Mouse (Mus musculus): ENCODE data around the gene Gm44511. TPM values are rescaled to one million over a fixed set of nuclear protein-coding genes. Genes with fewer than 3 reads are reported as not detected.
A peak's percentile ranks its signal among the peaks of the same experiment; 100 is the strongest.
"Not testable (repeated sequence)": the region's sequence is repeated elsewhere in the genome, so short reads cannot be mapped to it uniquely, and the experiment has no call there.

Gm44511 gene
- polyA plus RNA-seq, 1 experiment = not detected

DNA sequence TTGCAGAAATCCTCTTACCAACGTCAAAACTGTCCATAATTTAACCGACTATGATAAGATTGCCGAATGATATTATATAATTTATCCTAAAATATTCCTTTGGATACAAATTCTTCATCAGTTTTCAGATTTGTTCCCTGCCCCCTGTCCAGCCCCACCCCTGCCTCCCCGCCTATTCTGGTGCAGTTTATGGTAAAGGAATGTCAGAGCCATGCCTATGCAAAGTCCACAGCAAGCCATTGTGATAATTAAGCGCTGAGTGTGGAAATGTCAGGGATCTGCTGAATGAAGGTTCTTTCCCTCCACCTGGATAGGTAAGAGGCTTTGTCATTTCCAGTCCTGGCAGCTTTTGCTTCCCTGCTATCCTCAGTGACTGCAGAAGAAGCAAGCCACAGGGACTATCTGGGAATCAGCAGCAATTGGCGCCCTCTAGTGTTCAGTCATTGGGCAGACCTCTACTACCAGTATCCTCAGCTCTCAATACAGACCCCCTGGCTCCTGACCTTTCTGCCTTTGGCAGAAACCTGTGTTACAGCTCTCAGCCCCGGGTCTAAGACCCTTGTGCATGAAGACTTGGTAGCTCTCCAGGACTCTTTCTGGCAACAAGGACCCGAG lies 72.4 kb downstream of the Gm44511 start:
- not testable (repeated sequence) for H3K4me1 ChIP-seq (ENCODE audit: control insufficient read depth, insufficient read depth, low read length); H3K27ac ChIP-seq (ENCODE audit: insufficient read depth, low read length); H3K4me3 ChIP-seq (ENCODE audit: insufficient read depth, low read length)
- TF ChIP-seq CTCF (IDR thresholded peaks at IDR 0.05; ENCODE audit: borderline replicate concordance, insufficient read depth, low read length) = peak; percentile 47; the same call in 1 of the 2 replicates

DNA sequence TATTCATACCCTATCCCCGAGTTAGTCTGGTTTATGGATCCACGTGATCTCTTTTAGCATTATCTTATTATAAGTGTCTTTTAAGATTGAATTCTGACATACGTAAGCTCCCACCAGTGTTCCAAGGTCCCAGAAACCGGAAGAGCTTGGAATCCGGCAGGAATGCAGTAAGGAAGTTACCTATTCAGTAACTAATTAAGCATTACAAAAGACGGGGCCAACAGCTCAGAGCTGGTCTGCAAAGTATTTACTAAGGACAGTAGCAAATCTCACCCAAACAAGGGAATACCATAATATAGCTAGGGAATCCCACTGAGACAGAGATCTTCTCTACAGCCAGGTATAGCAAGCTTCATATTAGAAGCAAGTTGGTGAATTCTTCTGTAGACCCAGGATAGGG lies 79.1 kb downstream of the Gm44511 start:
- H3K27ac ChIP-seq (ENCODE audit: insufficient read depth, low read length); H3K4me1 ChIP-seq (ENCODE audit: control insufficient read depth, insufficient read depth, low read length); H3K4me3 ChIP-seq (ENCODE audit: insufficient read depth, low read length): not testable (repeated sequence)

DNA sequence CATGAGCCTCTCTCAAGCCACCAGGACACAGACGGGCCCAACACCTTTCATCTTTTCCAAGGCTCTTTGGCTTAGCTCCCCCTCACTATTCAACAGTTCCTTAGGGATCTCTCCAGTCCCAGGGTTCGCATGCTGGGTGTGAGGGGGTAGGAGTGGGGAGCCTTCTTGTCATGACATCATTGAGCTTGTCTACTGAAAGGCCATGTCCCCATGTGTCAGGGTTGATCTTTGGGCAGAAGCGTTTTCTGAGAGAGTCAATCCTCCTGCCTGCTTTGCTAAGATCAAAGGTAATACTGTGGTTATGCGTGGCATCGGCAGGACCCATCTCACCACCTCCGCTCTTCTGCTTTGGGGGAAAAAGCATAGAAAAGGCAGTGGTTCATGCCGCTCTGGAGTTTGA lies 88.7 kb downstream of the Gm44511 start:
- Histone ChIP-seq H3K4me3 (ENCODE audit: insufficient read depth, low read length) (no peak overlapping the region), H3K27ac (ENCODE audit: insufficient read depth, low read length) (no peak overlapping the region), H3K4me1 (ENCODE audit: control insufficient read depth, insufficient read depth, low read length) (no peaks in the 10 kb centered on the region)
- TF ChIP-seq CTCF (IDR thresholded peaks at IDR 0.05; ENCODE audit: borderline replicate concordance, insufficient read depth, low read length) (no peak), POLR2A (IDR thresholded peaks at IDR 0.05; ENCODE audit: low read depth, low read length) (no peak)

DNA sequence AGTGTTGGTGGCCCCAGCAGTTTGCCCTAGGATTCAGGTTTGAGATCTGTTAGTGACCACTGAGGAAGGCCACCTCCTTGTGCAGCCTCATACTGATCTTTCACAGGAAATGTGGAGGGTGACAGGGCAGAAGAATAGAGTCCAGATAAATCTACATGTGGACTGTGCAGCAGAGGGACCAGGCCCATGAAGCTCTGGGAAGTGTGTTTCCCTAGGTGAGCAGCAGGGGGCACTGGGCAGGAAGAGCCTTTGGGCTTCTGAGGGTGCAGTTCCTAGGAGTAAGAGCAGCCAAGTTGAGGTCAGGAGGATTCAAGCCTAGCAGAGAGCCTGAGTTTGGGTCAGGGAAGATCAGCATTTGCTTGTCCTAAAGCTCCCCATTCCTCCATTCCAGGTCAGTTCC lies 90.0 kb downstream of the Gm44511 start:
- H3K4me1 ChIP-seq (ENCODE audit: control insufficient read depth, insufficient read depth, low read length) = no peaks in the 10 kb centered on the region
- TF ChIP-seq CTCF (IDR thresholded peaks at IDR 0.05; ENCODE audit: borderline replicate concordance, insufficient read depth, low read length) (no peak), POLR2A (IDR thresholded peaks at IDR 0.05; ENCODE audit: low read depth, low read length) (no peak)
- H3K27ac ChIP-seq (ENCODE audit: insufficient read depth, low read length) = no peak overlapping the region
- H3K4me3 ChIP-seq (ENCODE audit: insufficient read depth, low read length) = no peak overlapping the region

DNA sequence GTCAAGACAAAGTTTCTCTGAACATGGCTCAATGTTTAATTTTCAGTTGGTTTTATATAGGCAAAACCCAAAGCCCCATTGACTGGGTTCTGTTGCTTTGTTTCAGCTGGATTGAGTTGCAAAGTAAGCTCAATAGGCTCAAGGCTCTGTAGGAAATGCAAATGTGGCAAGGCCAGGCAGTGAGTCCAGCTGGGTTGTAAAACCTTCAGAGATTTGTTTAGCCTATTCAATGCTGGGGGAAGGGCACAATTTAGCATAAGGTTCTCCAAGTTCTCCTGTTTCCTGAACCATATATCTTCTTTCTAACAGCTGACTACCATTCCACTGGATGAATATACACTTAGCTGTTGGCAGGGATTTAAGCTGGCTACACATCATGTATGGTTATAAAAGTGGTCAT lies 91.2 kb downstream of the Gm44511 start:
- Histone ChIP-seq H3K27ac (ENCODE audit: insufficient read depth, low read length) (no peak overlapping the region), H3K4me1 (ENCODE audit: control insufficient read depth, insufficient read depth, low read length) (no peaks in the 10 kb centered on the region), H3K4me3 (ENCODE audit: insufficient read depth, low read length) (no peak overlapping the region)
- no peak for TF ChIP-seq POLR2A (IDR thresholded peaks at IDR 0.05; ENCODE audit: low read depth, low read length)
- no peak for TF ChIP-seq CTCF (IDR thresholded peaks at IDR 0.05; ENCODE audit: borderline replicate concordance, insufficient read depth, low read length)

DNA sequence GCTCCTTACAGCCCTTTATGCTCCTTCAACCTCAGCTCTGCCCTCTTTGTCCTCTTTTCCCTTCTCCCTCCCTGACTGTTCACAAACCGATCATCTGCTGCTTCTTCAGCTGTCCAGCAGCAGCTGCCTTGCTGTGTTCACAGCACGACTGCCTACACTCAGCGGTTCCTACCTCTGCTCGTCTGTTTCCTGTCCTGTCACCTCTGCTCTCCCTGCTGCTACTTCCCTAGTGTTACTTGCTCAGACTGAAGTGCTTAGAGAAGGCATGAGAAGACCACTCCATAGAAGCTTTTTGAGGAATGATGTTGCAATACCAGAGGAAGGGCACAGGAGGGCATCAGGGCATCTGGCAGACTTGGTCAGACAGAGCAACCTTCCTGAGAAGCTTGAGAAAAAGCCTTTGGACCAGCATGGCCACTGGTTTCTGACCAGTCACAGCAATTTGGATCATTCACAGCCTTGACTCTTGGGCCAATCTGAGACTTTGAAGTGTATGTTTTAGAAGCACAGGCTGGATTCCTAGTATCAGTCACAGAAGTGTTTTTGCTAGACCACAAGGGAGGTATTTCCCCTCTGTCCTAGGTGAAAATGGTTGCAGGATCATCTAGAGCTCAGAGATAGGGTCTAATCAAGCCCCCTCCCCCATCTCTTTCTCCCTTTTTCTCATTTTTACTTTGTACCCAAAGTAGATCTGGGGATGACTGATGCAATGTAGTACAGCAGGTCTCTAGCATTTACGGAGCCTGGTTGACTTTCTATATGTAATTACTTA lies 92.0 kb downstream of the Gm44511 start:
- no peak for TF ChIP-seq CTCF (IDR thresholded peaks at IDR 0.05; ENCODE audit: borderline replicate concordance, insufficient read depth, low read length)
- no peak for TF ChIP-seq POLR2A (IDR thresholded peaks at IDR 0.05; ENCODE audit: low read depth, low read length)
- no peak overlapping the region for H3K27ac ChIP-seq (ENCODE audit: insufficient read depth, low read length)
- H3K4me1 ChIP-seq (ENCODE audit: control insufficient read depth, insufficient read depth, low read length) = no peaks in the 10 kb centered on the region
- H3K4me3 ChIP-seq (ENCODE audit: insufficient read depth, low read length) = no peak overlapping the region

DNA sequence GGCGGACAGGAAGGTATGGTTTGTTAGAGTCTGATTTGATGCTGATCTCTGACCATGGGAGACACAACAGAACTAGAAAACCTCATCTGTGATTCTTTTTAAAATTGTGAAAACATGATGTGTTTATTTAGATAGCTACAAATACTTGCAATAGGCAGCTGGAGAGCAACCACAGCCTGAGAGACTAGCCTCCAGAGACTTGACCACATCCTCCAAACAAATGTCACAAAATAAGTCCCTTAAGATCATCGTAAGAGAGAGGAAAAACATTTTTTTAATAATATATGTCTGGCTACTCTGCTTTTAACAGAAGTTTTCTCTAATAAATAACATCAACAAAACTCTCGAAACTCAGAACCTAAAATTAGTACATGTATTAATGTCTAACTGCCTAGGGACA lies 94.1 kb downstream of the Gm44511 start:
- TF ChIP-seq POLR2A (IDR thresholded peaks at IDR 0.05; ENCODE audit: low read depth, low read length) (no peak), CTCF (IDR thresholded peaks at IDR 0.05; ENCODE audit: borderline replicate concordance, insufficient read depth, low read length) (no peak)
- Histone ChIP-seq H3K27ac (ENCODE audit: insufficient read depth, low read length) (no peak overlapping the region), H3K4me1 (ENCODE audit: control insufficient read depth, insufficient read depth, low read length) (no peaks in the 10 kb centered on the region), H3K4me3 (ENCODE audit: insufficient read depth, low read length) (no peak overlapping the region)

Other genes with a start within 250 kb of the Gm44511 start
- not detected in 2 replicates for gene A2ml1, start 244.7 kb downstream of the Gm44511 start, polyA plus RNA-seq (2011; ENCODE audit: insufficient read length, low read depth, missing spikeins)
- gene Klrb1a, start 202.8 kb downstream of the Gm44511 start, polyA plus RNA-seq (2011; ENCODE audit: insufficient read length, low read depth, missing spikeins) = not detected in 2 replicates
- not detected in 2 replicates for gene Clec2h, start 163.9 kb downstream of the Gm44511 start, polyA plus RNA-seq (2011; ENCODE audit: insufficient read length, low read depth, missing spikeins)
- not detected in 2 replicates for gene Klrb1, start 103.3 kb downstream of the Gm44511 start, polyA plus RNA-seq (2011; ENCODE audit: insufficient read length, low read depth, missing spikeins)
- gene Klrb1c, start 37.1 kb downstream of the Gm44511 start, polyA plus RNA-seq (2011; ENCODE audit: insufficient read length, low read depth, missing spikeins) = not detected in 2 replicates
- gene Klrb1b, start within 50 bp of the Gm44511 start, polyA plus RNA-seq (2011; ENCODE audit: insufficient read length, low read depth, missing spikeins) = not detected in 2 replicates
- not detected in 2 replicates for gene Clec2i, start 61.3 kb upstream of the Gm44511 start, polyA plus RNA-seq (2011; ENCODE audit: insufficient read length, low read depth, missing spikeins)
- not detected in 2 replicates for gene BC035044, start 64.8 kb upstream of the Gm44511 start, polyA plus RNA-seq (2011; ENCODE audit: insufficient read length, low read depth, missing spikeins)
- gene Clec2g, start 108.1 kb upstream of the Gm44511 start, polyA plus RNA-seq (2011; ENCODE audit: insufficient read length, low read depth, missing spikeins) = not detected in 2 replicates
- gene Klrb1f, start 219.6 kb upstream of the Gm44511 start, polyA plus RNA-seq (2011; ENCODE audit: insufficient read length, low read depth, missing spikeins) = not detected in 2 replicates